Mouse (Mus musculus): ENCODE results near the gene Dapk3. TPM values are rescaled to one million over a fixed set of nuclear protein-coding genes. Genes with fewer than 3 reads are reported as not detected.
A peak's percentile ranks its signal among the peaks of the same experiment; 100 is the strongest.
"Not testable (repeated sequence)": the region's sequence is repeated elsewhere in the genome, so short reads cannot be mapped to it uniquely, and the experiment has no call there.

Dapk3 gene
- polyA plus RNA-seq, 1 experiment from 2014 or later: 55.1 TPM

DNA sequence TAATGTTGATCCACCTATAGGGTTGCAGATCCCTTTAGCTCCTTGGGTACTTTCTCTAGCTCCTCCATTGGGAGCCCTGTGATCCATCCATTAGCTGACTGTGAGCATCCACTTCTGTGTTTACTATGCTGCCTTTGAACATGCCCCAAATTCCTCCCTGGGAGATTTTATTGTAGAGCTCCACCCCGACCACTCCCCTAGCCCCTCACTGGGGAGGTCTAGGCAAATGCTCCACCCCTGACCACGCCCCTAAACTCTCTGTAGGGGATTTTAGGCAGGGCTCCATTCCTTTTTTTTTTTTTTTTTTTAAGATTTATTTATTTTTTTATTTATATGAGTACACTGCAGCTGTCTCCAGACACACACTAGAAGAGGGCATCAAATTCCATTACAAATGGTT lies 40.9 kb downstream of the Dapk3 start:
- ATAC-seq; H3K4me3 ChIP-seq (replicated peaks; ENCODE audit: low read length); H3K36me3 ChIP-seq (ENCODE audit: control insufficient read depth, insufficient read depth); H3K9ac ChIP-seq (replicated peaks; ENCODE audit: low read depth, low read length); H3K4me2 ChIP-seq (ENCODE audit: low read length); H3K9me3 ChIP-seq (ENCODE audit: control insufficient read depth, low read length); H3K27ac ChIP-seq (ENCODE audit: low read length); H3K27me3 ChIP-seq (replicated peaks; ENCODE audit: control insufficient read depth, insufficient read depth, low read length): not testable (repeated sequence)
- peaks cover 11% of the 10 kb centered on the region for H3K4me1 ChIP-seq (replicated peaks; ENCODE audit: control insufficient read depth, insufficient read depth, low read length)
- WGBS: 53% methylated on average over 2 of the region's 2 CpGs

DNA sequence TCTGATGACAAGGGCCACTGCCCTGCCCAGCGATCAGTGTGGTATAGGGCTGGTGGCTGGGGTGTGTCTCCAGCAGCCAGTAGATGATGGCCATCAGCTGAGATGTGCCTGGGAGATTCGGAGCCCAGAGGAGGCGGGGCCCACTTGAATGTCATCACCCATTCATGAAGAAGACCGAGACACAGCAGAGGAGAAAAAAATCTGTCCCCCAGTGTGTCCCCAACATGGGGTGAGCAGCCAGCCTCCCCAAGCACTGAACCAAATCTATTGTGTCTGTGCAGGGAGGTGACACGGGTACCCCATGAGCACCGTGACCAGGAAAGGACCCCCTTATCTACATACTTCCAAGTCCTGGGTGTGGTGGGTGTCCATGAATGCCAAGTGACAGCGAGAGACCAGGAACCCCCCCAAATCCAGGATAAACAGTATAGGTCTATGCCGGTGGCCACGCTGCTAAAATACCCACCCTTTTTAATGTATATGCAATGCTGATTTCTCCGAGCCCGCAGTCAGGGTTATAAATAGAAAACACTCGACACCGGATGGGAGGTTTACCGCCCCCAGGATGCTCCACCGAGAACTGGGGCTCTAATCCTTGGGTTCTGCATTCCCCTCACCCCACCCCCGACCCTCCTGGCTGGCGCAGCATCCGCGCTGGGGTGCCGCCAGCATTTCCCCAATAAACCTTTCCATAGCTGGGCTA lies 47.1 kb downstream of the Dapk3 start:
- Histone ChIP-seq H3K4me2 (ENCODE audit: low read length) (peak overlapping the region; percentile 73), H3K36me3 (ENCODE audit: control insufficient read depth, insufficient read depth) (no peaks in the 10 kb centered on the region), H3K4me1 (replicated peaks; ENCODE audit: control insufficient read depth, insufficient read depth, low read length) (peaks cover 39% of the 10 kb centered on the region), H3K9ac (replicated peaks; ENCODE audit: low read depth, low read length) (peak overlapping the region; percentile 95), H3K27ac (ENCODE audit: low read length) (peak overlapping the region; percentile 95), H3K4me3 (replicated peaks; ENCODE audit: low read length) (peak overlapping the region; percentile 81), H3K9me3 (ENCODE audit: control insufficient read depth, low read length) (no peaks in the 10 kb centered on the region), H3K27me3 (replicated peaks; ENCODE audit: control insufficient read depth, insufficient read depth, low read length) (no peaks in the 10 kb centered on the region)
- 10% methylated on average over 20 of the region's 20 CpGs for WGBS
- peak; percentile 19 for ATAC-seq

DNA sequence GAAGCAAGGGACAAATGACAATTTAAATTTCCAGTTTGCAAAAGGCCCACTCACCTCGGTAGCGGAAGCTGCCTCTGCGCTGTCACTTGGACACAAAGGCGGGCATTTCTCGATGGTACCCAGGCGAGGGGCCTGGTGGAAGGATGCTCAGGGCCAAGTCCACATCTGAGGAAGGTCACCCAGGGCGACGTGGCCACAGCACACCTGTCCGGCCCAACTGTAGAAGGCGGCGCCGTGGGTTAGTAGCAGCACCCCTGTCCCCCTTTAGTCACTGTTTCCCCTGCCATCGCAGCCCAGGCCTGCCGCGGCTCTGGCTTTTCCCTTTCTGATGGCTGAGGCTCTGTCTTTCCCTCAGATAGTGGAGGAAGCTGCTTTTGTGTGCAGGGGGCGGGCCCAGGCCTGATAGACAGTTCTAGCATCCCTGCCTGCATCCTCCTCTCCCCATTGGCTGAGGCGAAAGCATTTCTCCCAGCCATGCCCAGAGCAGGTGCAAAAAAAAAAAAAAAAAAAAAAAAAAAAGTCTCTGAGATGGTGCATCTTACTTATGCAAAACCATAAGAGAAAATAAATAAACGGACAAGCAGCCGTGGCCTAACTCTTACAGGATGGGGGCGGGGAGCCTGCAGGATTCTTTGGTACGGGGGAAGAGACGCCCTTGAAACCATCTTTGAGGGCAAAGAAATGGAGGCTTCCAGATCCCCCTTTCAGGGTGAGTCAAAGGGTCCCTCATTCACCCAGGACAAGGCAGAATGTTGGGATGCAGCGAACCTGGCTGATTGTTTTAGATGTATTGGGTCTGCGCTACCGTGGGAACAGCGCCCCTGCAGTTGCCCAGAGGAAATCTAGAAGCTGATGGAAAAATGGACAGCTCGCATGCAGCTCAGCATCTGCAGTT lies 47.9 kb downstream of the Dapk3 start, which contains the start of gene Atcay:
Atcay (minus strand) TSS at position 396 of the 895 bp plus-strand sequence.
- Histone ChIP-seq H3K4me3 (replicated peaks; ENCODE audit: low read length) (peak within 1 kb of the TSS; percentile 81), H3K4me1 (replicated peaks; ENCODE audit: control insufficient read depth, insufficient read depth, low read length) (peaks cover 39% of the 10 kb centered on the region), H3K27me3 (replicated peaks; ENCODE audit: control insufficient read depth, insufficient read depth, low read length) (no peaks in the 10 kb centered on the region), H3K27ac (ENCODE audit: low read length) (peak within 1 kb of the TSS; percentile 95), H3K9me3 (ENCODE audit: control insufficient read depth, low read length) (no peaks in the 10 kb centered on the region), H3K9ac (replicated peaks; ENCODE audit: low read depth, low read length) (peak within 1 kb of the TSS; percentile 95), H3K36me3 (ENCODE audit: control insufficient read depth, insufficient read depth) (no peaks in the 10 kb centered on the region), H3K4me2 (ENCODE audit: low read length) (peak within 1 kb of the TSS; percentile 73)
- WGBS: 3% methylated on average over 27 of the region's 27 CpGs
- peak; percentile 96 for ATAC-seq

DNA sequence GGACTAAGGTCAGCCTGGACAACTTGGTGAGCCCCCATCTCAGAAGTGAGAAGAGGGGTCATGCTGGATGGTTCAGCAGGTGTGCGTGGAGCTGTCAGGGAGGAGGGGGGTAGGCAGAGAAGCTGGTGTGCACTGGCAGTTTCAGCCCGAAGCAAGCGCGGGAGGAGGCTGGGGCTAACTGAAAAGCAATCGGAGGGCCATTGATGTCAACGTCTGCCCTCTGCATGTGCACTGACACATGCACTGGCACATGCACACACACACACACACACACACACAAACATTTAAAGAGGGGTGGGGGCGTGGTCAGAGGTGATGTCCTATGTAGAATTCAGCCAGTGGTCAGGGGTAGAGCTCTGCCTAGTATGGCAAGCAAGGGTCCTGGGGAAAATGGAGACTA lies 48.6 kb downstream of the Dapk3 start:
- no peak for ATAC-seq
- Histone ChIP-seq H3K4me1 (replicated peaks; ENCODE audit: control insufficient read depth, insufficient read depth, low read length) (peaks cover 39% of the 10 kb centered on the region), H3K9ac (replicated peaks; ENCODE audit: low read depth, low read length) (peak overlapping the region; percentile 95; the same call in 1 of the 2 replicates), H3K27me3 (replicated peaks; ENCODE audit: control insufficient read depth, insufficient read depth, low read length) (no peaks in the 10 kb centered on the region), H3K4me3 (replicated peaks; ENCODE audit: low read length) (peak overlapping the region; percentile 81), H3K9me3 (ENCODE audit: control insufficient read depth, low read length) (no peaks in the 10 kb centered on the region), H3K4me2 (ENCODE audit: low read length) (peak overlapping the region; percentile 73), H3K36me3 (ENCODE audit: control insufficient read depth, insufficient read depth) (no peaks in the 10 kb centered on the region), H3K27ac (ENCODE audit: low read length) (peak overlapping the region; percentile 95)
- WGBS: 51% methylated on average over 7 of the region's 7 CpGs

DNA sequence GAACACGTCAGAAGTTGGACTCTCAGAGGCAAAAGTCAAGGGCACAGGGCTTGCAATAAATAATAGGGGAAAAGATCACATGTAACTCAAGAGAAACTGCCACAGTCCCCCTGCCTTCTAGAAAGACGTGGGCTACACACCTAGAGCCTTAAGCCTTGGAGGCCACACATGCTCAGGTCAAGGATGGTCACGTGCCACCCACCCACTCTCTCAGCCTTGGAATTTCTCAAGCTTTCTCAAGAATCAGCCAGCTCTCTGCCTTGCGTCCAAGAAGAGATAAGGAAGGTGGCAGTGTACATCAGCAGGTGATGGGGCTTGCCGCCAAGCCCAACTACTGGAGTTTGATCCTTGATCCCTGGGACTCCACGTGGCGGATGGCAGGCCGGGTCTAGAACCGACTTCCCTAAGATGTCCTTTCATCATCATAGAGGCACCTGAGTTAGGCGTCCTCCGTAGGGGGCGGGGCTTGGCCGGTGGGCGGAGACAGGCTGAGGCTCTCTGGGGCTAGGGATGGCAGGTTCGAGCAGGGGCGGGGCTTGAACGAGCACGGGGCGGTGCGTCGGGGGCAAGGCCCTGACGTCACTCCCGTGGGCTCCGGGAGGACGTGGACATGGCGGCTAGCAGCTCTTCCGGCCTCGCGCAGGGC lies 49.9 kb downstream of the Dapk3 start, which contains the start of gene Zfr2:
Zfr2 (plus strand) TSS at position 576 of the 646 bp plus-strand sequence.
- H3K36me3 ChIP-seq (ENCODE audit: control insufficient read depth, insufficient read depth): no peaks in the 10 kb centered on the region
- 8% methylated on average over 29 of the region's 29 CpGs for WGBS
- peak within 1 kb of the TSS; percentile 77 for H3K4me3 ChIP-seq (replicated peaks; ENCODE audit: low read length)
- H3K4me1 ChIP-seq (replicated peaks; ENCODE audit: control insufficient read depth, insufficient read depth, low read length): peaks cover 38% of the 10 kb centered on the region
- peak within 1 kb of the TSS; percentile 72 for H3K4me2 ChIP-seq (ENCODE audit: low read length)
- H3K27ac ChIP-seq (ENCODE audit: low read length): no peak within 1 kb of the TSS
- peak within 1 kb of the TSS; percentile 82 for H3K9ac ChIP-seq (replicated peaks; ENCODE audit: low read depth, low read length)
- peak; percentile 64 for ATAC-seq
- H3K9me3 ChIP-seq (ENCODE audit: control insufficient read depth, low read length): no peaks in the 10 kb centered on the region
- H3K27me3 ChIP-seq (replicated peaks; ENCODE audit: control insufficient read depth, insufficient read depth, low read length): no peaks in the 10 kb centered on the region

DNA sequence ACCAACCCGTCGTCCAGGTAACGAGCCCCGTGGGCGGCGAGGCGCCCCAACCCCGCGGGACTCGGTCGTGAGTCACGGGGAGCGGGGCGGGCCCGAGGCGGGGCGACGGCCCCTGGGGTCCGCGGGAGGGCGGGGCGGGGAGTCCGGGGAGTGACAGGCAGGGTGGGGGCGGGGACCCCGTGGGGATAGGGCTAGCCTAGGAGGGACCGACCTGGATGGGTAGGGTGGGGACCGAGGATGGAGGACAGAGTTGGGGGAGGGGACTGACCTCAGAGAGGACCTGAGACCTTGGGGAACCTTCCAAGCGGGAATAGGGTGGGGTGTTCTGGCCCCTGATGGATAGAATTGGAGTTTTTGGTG lies 50.4 kb downstream of the Dapk3 start:
- under 1% methylated on average over 26 of the region's 28 CpGs for WGBS
- H3K9me3 ChIP-seq (ENCODE audit: control insufficient read depth, low read length): no peaks in the 10 kb centered on the region
- H3K4me1 ChIP-seq (replicated peaks; ENCODE audit: control insufficient read depth, insufficient read depth, low read length): peaks cover 33% of the 10 kb centered on the region
- peak; percentile 11; the same call in 1 of the 2 replicates for ATAC-seq
- H3K27ac ChIP-seq (ENCODE audit: low read length): no peak overlapping the region
- peak overlapping the region; percentile 72 for H3K4me2 ChIP-seq (ENCODE audit: low read length)
- no peaks in the 10 kb centered on the region for H3K36me3 ChIP-seq (ENCODE audit: control insufficient read depth, insufficient read depth)
- H3K4me3 ChIP-seq (replicated peaks; ENCODE audit: low read length): peak overlapping the region; percentile 77
- H3K9ac ChIP-seq (replicated peaks; ENCODE audit: low read depth, low read length): peak overlapping the region; percentile 82
- H3K27me3 ChIP-seq (replicated peaks; ENCODE audit: control insufficient read depth, insufficient read depth, low read length): no peaks in the 10 kb centered on the region

DNA sequence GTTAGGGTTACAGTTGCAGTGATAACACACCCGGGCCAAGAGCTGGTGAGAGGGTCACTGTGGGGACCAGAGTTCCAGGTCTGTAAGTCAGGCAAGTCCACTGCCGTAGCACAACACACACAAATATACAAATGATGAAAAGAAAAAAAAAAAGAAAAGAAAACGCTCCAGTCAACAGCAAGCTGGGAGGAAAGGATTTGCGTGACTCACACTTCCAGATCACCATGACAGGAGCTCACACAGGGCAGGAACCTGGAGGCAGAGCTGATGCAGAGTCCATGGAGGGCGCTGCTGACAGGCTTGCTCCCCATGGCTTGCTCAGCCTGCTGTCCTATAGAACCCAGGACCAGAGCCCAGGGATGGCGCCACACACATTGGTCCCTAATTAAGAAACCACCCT lies 51.4 kb downstream of the Dapk3 start:
- Histone ChIP-seq H3K4me1 (replicated peaks; ENCODE audit: control insufficient read depth, insufficient read depth, low read length) (peaks cover 23% of the 10 kb centered on the region), H3K36me3 (ENCODE audit: control insufficient read depth, insufficient read depth) (no peaks in the 10 kb centered on the region), H3K9ac (replicated peaks; ENCODE audit: low read depth, low read length) (no peak overlapping the region), H3K27me3 (replicated peaks; ENCODE audit: control insufficient read depth, insufficient read depth, low read length) (no peaks in the 10 kb centered on the region; the same call in 1 of the 2 replicates), H3K4me2 (ENCODE audit: low read length) (no peak overlapping the region), H3K27ac (ENCODE audit: low read length) (no peak overlapping the region), H3K9me3 (ENCODE audit: control insufficient read depth, low read length) (no peaks in the 10 kb centered on the region), H3K4me3 (replicated peaks; ENCODE audit: low read length) (no peak overlapping the region)
- no peak for ATAC-seq
- 85% methylated on average over 6 of the region's 6 CpGs for WGBS

DNA sequence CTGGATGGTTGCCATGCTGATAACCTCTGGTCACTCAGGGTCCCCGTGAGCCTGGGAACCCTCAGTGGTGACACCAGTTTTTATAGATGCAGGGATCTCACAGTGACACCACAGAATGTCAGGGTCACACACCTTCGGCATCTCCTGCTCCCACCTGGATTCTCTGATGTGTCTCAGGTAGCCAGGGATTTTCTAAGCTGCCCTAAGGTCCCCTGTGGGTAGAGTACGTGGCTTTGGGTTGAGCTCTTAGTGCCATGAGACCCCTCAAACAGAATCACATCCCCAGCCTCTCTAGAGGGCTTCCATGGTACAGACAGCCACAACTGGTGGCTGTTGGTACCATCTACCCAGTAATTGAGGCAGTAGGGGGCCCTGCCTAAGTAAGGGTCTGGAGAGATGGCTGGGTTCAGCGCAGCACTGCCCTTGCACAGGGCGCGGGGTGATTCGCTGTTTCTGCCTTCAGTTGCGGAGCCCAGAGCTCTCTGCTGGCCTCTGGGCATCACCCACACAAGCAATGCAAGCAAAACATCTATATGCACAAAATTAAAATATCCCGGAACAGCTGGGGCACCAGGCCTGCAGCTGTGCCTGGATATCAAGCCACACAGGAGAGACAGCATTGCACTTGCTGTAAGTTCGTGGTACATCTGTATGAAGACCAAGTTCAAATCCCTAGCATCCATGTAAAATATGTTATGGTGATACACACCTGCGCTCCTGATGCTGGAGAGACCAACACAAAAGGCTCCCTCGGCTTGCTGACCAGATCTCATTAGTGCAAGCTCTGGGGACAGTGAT lies 53.9 kb downstream of the Dapk3 start:
- H3K36me3 ChIP-seq (ENCODE audit: control insufficient read depth, insufficient read depth): no peaks in the 10 kb centered on the region
- no peak overlapping the region for H3K27ac ChIP-seq (ENCODE audit: low read length)
- H3K4me3 ChIP-seq (replicated peaks; ENCODE audit: low read length): no peak overlapping the region
- 89% methylated on average over 12 of the region's 12 CpGs for whole genome bisulfite sequencing
- no peak overlapping the region for H3K9ac ChIP-seq (replicated peaks; ENCODE audit: low read depth, low read length)
- H3K4me1 ChIP-seq (replicated peaks; ENCODE audit: control insufficient read depth, insufficient read depth, low read length): peaks cover 10% of the 10 kb centered on the region
- ATAC-seq: no peak
- peaks cover 12% of the 10 kb centered on the region for H3K27me3 ChIP-seq (replicated peaks; ENCODE audit: control insufficient read depth, insufficient read depth, low read length)
- no peak overlapping the region for H3K4me2 ChIP-seq (ENCODE audit: low read length)
- H3K9me3 ChIP-seq (ENCODE audit: control insufficient read depth, low read length): no peaks in the 10 kb centered on the region
